Mouse (Mus musculus): ENCODE measurements around the gene Ms4a5.

The Ms4a5 gene

GRCm38 (mm10) chr19:11232348-11232747 lies 51.3 kb downstream of the Ms4a5 start, which contains the start of gene Ms4a12:
Ms4a12 (minus strand) TSS chr19:11232448.
- DNase-seq (ENCODE audit: low read depth, low spot score): no peak

All from ZHBTc4 (cell line).